Mouse (Mus musculus): ENCODE results near the gene Cog7.

DNA sequence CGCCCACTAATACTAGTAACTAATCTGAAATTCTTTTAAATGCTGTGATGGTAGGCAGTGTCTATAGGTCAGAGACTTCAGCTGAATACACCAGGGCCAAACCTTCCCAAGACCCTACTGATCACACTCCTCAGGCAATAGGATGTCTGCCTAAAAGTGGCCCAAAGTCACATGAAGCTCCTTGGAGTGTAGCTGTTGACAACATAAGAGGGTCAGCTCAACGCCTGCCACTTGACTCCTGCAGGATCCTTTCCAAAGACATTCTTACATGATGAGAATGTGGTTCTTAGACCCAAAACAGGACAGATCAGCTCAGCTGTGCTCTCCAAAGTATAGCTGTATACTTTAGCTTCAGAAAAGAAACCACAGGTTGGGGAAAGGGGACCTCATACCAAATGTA lies 39.1 kb downstream of the Cog7 start:
- no peak for TF ChIP-seq POLR2A (IDR thresholded peaks at IDR 0.05; ENCODE audit: control insufficient read depth, low read depth, low read length)
- no peak for TF ChIP-seq CTCF (IDR thresholded peaks at IDR 0.05; ENCODE audit: control insufficient read depth, insufficient read depth, insufficient replicate concordance, low read depth, low read length)

Measured in testis, adult 2 months (tissue).